Mouse (Mus musculus): ENCODE results near the gene Mpv17. TPM values are rescaled to one million over a fixed set of nuclear protein-coding genes. Genes with fewer than 3 reads are reported as not detected.
A peak's percentile ranks its signal among the peaks of the same experiment; 100 is the strongest.

Gene Mpv17
- polyA plus RNA-seq, 1 experiment from 2014 or later: 62.2 TPM

- Histone ChIP-seq H3K4me1 (replicated peaks; ENCODE audit: control insufficient read depth, insufficient read depth, low read length) (no peaks in the 10 kb centered on the region), H3K27me3 (replicated peaks; ENCODE audit: control insufficient read depth, insufficient read depth, low read length) (0 out of 2 replicates have a peak, but pooled peaks cover 5% of the 10 kb centered on the region), H3K4me3 (ENCODE audit: low read depth, low read length) (no peak within 1 kb of the TSS), H3K9me3 (ENCODE audit: control insufficient read depth, low read length) (no peaks in the 10 kb centered on the region), H3K9ac (ENCODE audit: low read length) (no peak within 1 kb of the TSS), H3K36me3 (ENCODE audit: control insufficient read depth, insufficient read depth, low read length) (no peaks in the 10 kb centered on the region), H3K27ac (ENCODE audit: low read depth) (no peak within 1 kb of the TSS), H3K4me2 (ENCODE audit: low read length) (no peak within 1 kb of the TSS)
- no peak for ATAC-seq (replicated peaks; ENCODE audit: low FRiP score, low TSS enrichment, low read depth)
- 93% methylated on average over 18 of the region's 18 CpGs for whole genome bisulfite sequencing
- no peak for DNase-seq (ENCODE audit: low spot score)
These were observed 46.0 kb downstream of the Mpv17 start, which contains the start of gene Slc30a3 for GRCm38 (mm10) chr5:31108000-31108490. Gene Slc30a3, minus strand, starts transcription at chr5:31108237.

DNA sequence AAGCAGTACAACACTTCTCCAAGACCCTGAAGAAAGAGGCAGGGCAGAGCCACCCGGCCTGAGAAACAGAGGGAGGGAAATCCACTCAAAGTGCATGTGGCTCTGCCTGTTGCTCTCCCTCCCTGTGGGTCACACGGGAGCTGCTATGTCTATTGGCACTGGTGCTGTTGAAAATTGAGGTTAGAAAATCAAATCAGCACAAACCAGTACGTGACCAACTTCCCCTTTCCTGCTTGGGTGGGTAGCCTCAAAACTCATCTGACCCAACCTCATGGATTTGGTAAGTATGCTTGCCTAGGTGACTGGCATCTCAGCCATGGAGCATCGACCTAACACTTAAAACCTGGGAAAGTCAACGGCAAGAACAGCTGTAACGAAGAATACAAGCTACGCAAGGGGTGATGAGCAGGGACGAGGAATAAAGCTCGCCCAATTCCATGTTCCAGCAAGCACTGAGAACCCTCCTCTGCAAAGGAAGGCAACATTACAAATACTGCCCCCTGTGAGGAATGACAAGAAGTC lies 48.2 kb downstream of the Mpv17 start, which contains the start of gene Dnajc5g:
Gene Dnajc5g, plus strand, starts transcription at position 472 of the 522 bp plus-strand sequence.
- H3K9ac ChIP-seq (ENCODE audit: low read length): no peak within 1 kb of the TSS
- H3K4me2 ChIP-seq (ENCODE audit: low read length): no peak within 1 kb of the TSS
- H3K36me3 ChIP-seq (ENCODE audit: control insufficient read depth, insufficient read depth, low read length): no peaks in the 10 kb centered on the region
- no peak within 1 kb of the TSS for H3K27ac ChIP-seq (ENCODE audit: low read depth)
- no peak for ATAC-seq (replicated peaks; ENCODE audit: low FRiP score, low TSS enrichment, low read depth)
- no peaks in the 10 kb centered on the region for H3K4me1 ChIP-seq (replicated peaks; ENCODE audit: control insufficient read depth, insufficient read depth, low read length)
- H3K27me3 ChIP-seq (replicated peaks; ENCODE audit: control insufficient read depth, insufficient read depth, low read length): 0 out of 2 replicates have a peak, but pooled peaks cover 5% of the 10 kb centered on the region
- DNase-seq (ENCODE audit: low spot score): no peak
- H3K9me3 ChIP-seq (ENCODE audit: control insufficient read depth, low read length): no peaks in the 10 kb centered on the region
- WGBS: 85% methylated on average over 9 of the region's 9 CpGs
- no peak within 1 kb of the TSS for H3K4me3 ChIP-seq (ENCODE audit: low read depth, low read length)

GRCm38 (mm10) chr5:31095711-31096480 lies 58.2 kb downstream of the Mpv17 start:
- ATAC-seq (replicated peaks; ENCODE audit: low FRiP score, low TSS enrichment, low read depth) (no peak), DNase-seq (ENCODE audit: low spot score) (no peak)
- H3K4me1 ChIP-seq (replicated peaks; ENCODE audit: control insufficient read depth, insufficient read depth, low read length): peaks cover 16% of the 10 kb centered on the region; the same call in 1 of the 2 replicates
- H3K36me3 ChIP-seq (ENCODE audit: control insufficient read depth, insufficient read depth, low read length): no peaks in the 10 kb centered on the region
- peaks cover 85% of the 10 kb centered on the region for H3K27me3 ChIP-seq (replicated peaks; ENCODE audit: control insufficient read depth, insufficient read depth, low read length)
- no peaks in the 10 kb centered on the region for H3K9me3 ChIP-seq (ENCODE audit: control insufficient read depth, low read length)
- 31% methylated on average over 11 of the region's 11 CpGs for WGBS
- H3K4me3 ChIP-seq (ENCODE audit: low read depth, low read length): peak overlapping the region; percentile 27; the same call in 1 of the 2 replicates
- H3K4me2 ChIP-seq (ENCODE audit: low read length): peak overlapping the region; percentile 44
- H3K9ac ChIP-seq (ENCODE audit: low read length): no peak overlapping the region
- no peak overlapping the region for H3K27ac ChIP-seq (ENCODE audit: low read depth)

- peak; percentile 67 for DNase-seq (ENCODE audit: low spot score)
- Histone ChIP-seq H3K27ac (ENCODE audit: low read depth) (no peak overlapping the region), H3K4me3 (ENCODE audit: low read depth, low read length) (peak overlapping the region; percentile 27), H3K9ac (ENCODE audit: low read length) (no peak overlapping the region), H3K27me3 (replicated peaks; ENCODE audit: control insufficient read depth, insufficient read depth, low read length) (peaks cover 93% of the 10 kb centered on the region), H3K4me1 (replicated peaks; ENCODE audit: control insufficient read depth, insufficient read depth, low read length) (peaks cover 16% of the 10 kb centered on the region; the same call in 1 of the 2 replicates), H3K36me3 (ENCODE audit: control insufficient read depth, insufficient read depth, low read length) (no peaks in the 10 kb centered on the region), H3K4me2 (ENCODE audit: low read length) (peak overlapping the region; percentile 44), H3K9me3 (ENCODE audit: control insufficient read depth, low read length) (no peaks in the 10 kb centered on the region)
- WGBS: under 1% methylated on average over 59 of the region's 59 CpGs
- no peak; the same call in 1 of the 2 replicates for ATAC-seq (replicated peaks; ENCODE audit: low FRiP score, low TSS enrichment, low read depth)
These were observed 59.0 kb downstream of the Mpv17 start for GRCm38 (mm10) chr5:31094799-31095691.

- peak; percentile 62 for DNase-seq (ENCODE audit: low spot score)
These were observed 59.8 kb downstream of the Mpv17 start for GRCm38 (mm10) chr5:31094100-31094798.

DNA sequence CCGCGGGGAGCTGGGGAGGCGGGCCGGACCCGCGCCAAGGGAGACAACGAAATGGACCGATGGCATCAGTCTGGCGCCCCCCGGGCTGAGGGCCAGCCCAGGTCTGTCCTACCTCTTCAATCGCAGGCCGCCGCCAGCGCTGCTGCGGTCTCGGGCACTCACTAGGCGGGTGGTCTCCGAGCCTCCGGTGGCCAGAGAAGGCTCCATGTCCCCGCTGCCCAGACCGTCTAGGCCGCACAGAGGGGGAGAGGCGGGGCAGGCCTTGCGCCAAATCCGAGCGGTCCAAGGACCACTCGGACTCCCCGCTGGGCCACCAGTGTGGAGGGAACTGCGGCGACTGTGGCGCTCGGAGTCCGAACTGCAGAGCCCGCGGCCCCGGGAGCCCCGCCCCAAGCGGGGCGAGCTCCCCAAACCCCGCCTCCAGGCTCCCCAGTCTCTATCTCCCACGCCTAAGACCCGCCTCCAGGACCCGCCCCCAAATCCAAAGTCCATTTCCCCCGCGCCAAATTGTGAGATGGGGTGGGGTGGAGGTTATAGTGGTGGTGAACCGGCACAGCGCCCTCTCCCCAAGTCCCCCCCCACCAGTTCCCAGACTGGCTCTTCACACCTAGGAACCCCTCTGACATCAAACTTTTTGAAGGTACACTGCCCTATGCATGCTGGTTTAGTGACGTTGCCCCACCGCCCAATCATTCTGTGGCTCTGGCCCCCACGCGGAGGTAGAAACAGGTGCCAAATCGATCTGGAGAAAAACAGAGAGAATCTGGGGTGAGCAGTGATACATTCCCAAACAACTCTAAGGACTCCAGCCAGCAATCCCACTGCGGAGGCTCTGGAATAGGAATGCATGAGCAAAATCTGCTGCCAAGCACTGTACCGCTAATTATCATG lies 60.7 kb downstream of the Mpv17 start:
- DNase-seq (ENCODE audit: low spot score) (peak; percentile 74), ATAC-seq (replicated peaks; ENCODE audit: low FRiP score, low TSS enrichment, low read depth) (peak; percentile 50; the same call in 1 of the 2 replicates)
- Histone ChIP-seq H3K36me3 (ENCODE audit: control insufficient read depth, insufficient read depth, low read length) (no peaks in the 10 kb centered on the region), H3K27me3 (replicated peaks; ENCODE audit: control insufficient read depth, insufficient read depth, low read length) (peaks cover 97% of the 10 kb centered on the region), H3K9ac (ENCODE audit: low read length) (no peak overlapping the region), H3K4me2 (ENCODE audit: low read length) (peak overlapping the region; percentile 53), H3K9me3 (ENCODE audit: control insufficient read depth, low read length) (no peaks in the 10 kb centered on the region), H3K4me3 (ENCODE audit: low read depth, low read length) (peak overlapping the region; percentile 39), H3K27ac (ENCODE audit: low read depth) (no peak overlapping the region), H3K4me1 (replicated peaks; ENCODE audit: control insufficient read depth, insufficient read depth, low read length) (peaks cover 16% of the 10 kb centered on the region; the same call in 1 of the 2 replicates)
- under 1% methylated on average over 46 of the region's 54 CpGs for WGBS

More at GRCm38 (mm10) chr5:31094100-31094798, 59.8 kb downstream of the Mpv17 start:
- Histone ChIP-seq H3K4me2 (ENCODE audit: low read length) (peak overlapping the region; percentile 44; the same call in 1 of the 2 replicates), H3K36me3 (ENCODE audit: control insufficient read depth, insufficient read depth, low read length) (no peaks in the 10 kb centered on the region), H3K27ac (ENCODE audit: low read depth) (no peak overlapping the region), H3K9ac (ENCODE audit: low read length) (no peak overlapping the region), H3K27me3 (replicated peaks; ENCODE audit: control insufficient read depth, insufficient read depth, low read length) (peaks cover 97% of the 10 kb centered on the region), H3K9me3 (ENCODE audit: control insufficient read depth, low read length) (no peaks in the 10 kb centered on the region), H3K4me1 (replicated peaks; ENCODE audit: control insufficient read depth, insufficient read depth, low read length) (peaks cover 16% of the 10 kb centered on the region; the same call in 1 of the 2 replicates), H3K4me3 (ENCODE audit: low read depth, low read length) (peak overlapping the region; percentile 27; the same call in 1 of the 2 replicates)
- ATAC-seq (replicated peaks; ENCODE audit: low FRiP score, low TSS enrichment, low read depth): no peak
- WGBS: 3% methylated on average over 29 of the region's 29 CpGs

GRCm38 (mm10) chr5:31092231-31092975 lies 61.6 kb downstream of the Mpv17 start:
- Histone ChIP-seq H3K4me2 (ENCODE audit: low read length) (peak overlapping the region; percentile 53), H3K9me3 (ENCODE audit: control insufficient read depth, low read length) (no peaks in the 10 kb centered on the region), H3K27me3 (replicated peaks; ENCODE audit: control insufficient read depth, insufficient read depth, low read length) (peaks cover 94% of the 10 kb centered on the region), H3K4me1 (replicated peaks; ENCODE audit: control insufficient read depth, insufficient read depth, low read length) (peaks cover 16% of the 10 kb centered on the region; the same call in 1 of the 2 replicates), H3K36me3 (ENCODE audit: control insufficient read depth, insufficient read depth, low read length) (no peaks in the 10 kb centered on the region), H3K4me3 (ENCODE audit: low read depth, low read length) (peak overlapping the region; percentile 39), H3K9ac (ENCODE audit: low read length) (no peak overlapping the region), H3K27ac (ENCODE audit: low read depth) (no peak overlapping the region)
- no peak for ATAC-seq (replicated peaks; ENCODE audit: low FRiP score, low TSS enrichment, low read depth)
- 2% methylated on average over 53 of the region's 53 CpGs for WGBS
- DNase-seq (ENCODE audit: low spot score): peak; percentile 60
